Mouse (Mus musculus) CH12.LX (cell line): ENCODE measurements around the gene I0C0044D17Rik. TPM values are rescaled to one million over a fixed set of nuclear protein-coding genes. Genes with fewer than 3 reads are reported as not detected.

Source experiments
- DNase-seq: peaks from one replicate; pipeline ENCODE4 v3.0.0-alpha.2; 2013; ENCODE audit errors: extremely low read depth
- H3K27ac ChIP-seq: 2 replicates; pipeline ENCODE4 v1.5.1; 2012; ENCODE audit warnings: low read depth, mild to moderate bottlenecking, control low read depth, moderate library complexity; ENCODE audit not compliant: insufficient read depth
- H3K27me3 ChIP-seq: replicated peaks from 2 replicates; pipeline ENCODE3; 2012; ENCODE audit warnings: inconsistent platforms
- H3K36me3 ChIP-seq, 2 experiments: replicated peaks in 1 of 2; 2 replicates each; pipeline versions ENCODE3 to v1.6.1; 2012; ENCODE audit warnings: inconsistent platforms in 1 of 2, low read length in 1 of 2, mild to moderate bottlenecking in 1 of 2, mixed read lengths in 1 of 2, moderate library complexity in 1 of 2; ENCODE audit not compliant: control insufficient read depth in 1 of 2, insufficient read depth in 1 of 2
- H3K4me1 ChIP-seq, 2 experiments: 2 replicates each; pipeline ENCODE4 v1.6.1; 2012; ENCODE audit warnings: inconsistent platforms in 1 of 2, moderate library complexity in 1 of 2; ENCODE audit not compliant: insufficient read depth in 2 of 2, control insufficient read depth in 1 of 2
- H3K4me2 ChIP-seq: 2 replicates; pipeline ENCODE4 v1.6.1; 2012; ENCODE audit warnings: low read depth, mild to moderate bottlenecking, control low read depth; ENCODE audit not compliant: poor library complexity, insufficient read depth, severe bottlenecking
- H3K4me3 ChIP-seq, 3 experiments: fragments of 150-350 bp in 1 of 3; sonication (generic) in 1 of 3; replicated peaks in 1 of 3; 2 replicates each; pipeline versions ENCODE3 to v1.5.1; 2011 to 2012; ENCODE audit warnings: low read depth in 2 of 3, low read length in 2 of 3, mild to moderate bottlenecking in 2 of 3, moderate library complexity in 2 of 3, control low read depth in 1 of 3, improper control_type of control experiment in 1 of 3, inconsistent platforms in 1 of 3, mixed read lengths in 1 of 3; ENCODE audit not compliant: poor library complexity in 1 of 3
- H3K79me2 ChIP-seq: replicated peaks from 2 replicates; pipeline ENCODE4 v1.6.1; 2012; ENCODE audit warnings: mild to moderate bottlenecking, moderate library complexity; ENCODE audit not compliant: control insufficient read depth, poor library complexity, insufficient read depth, severe bottlenecking; ENCODE audit errors: extremely low read depth
- H3K9ac ChIP-seq: 2 replicates; pipeline ENCODE4 v1.6.1; 2012; ENCODE audit warnings: low read depth, mild to moderate bottlenecking, control low read depth, moderate library complexity; ENCODE audit not compliant: insufficient read depth
- H3K9me3 ChIP-seq: replicated peaks from 2 replicates; pipeline ENCODE3; 2012; ENCODE audit warnings: low read length, inconsistent platforms, mixed read lengths
- BHLHE40 ChIP-seq: IDR thresholded peaks from 2 replicates; pipeline ENCODE4 v1.6.1; 2011; ENCODE audit warnings: mild to moderate bottlenecking, low read depth, low read length, improper control_type of control experiment
- CHD2 ChIP-seq: IDR thresholded peaks from 2 replicates; pipeline ENCODE4 v1.6.1; 2011; ENCODE audit warnings: low read length, improper control_type of control experiment
- CTCF ChIP-seq, 2 experiments: IDR thresholded peaks in 1 of 2; conservative IDR thresholded peaks in 1 of 2; 2 replicates each; pipeline ENCODE4 v1.5.1; 2011 to 2012; ENCODE audit warnings: low read depth in 2 of 2, low read length in 2 of 2, improper control_type of control experiment in 1 of 2, inconsistent platforms in 1 of 2, mild to moderate bottlenecking in 1 of 2, moderate library complexity in 1 of 2
- E2F4 ChIP-seq: IDR thresholded peaks from 2 replicates; pipeline ENCODE4 v1.6.1; 2011; ENCODE audit warnings: low read depth, low read length, improper control_type of control experiment; ENCODE audit not compliant: insufficient replicate concordance
- EP300 ChIP-seq: IDR thresholded peaks from 2 replicates; pipeline ENCODE4 v1.6.1; 2011; ENCODE audit warnings: low read length, improper control_type of control experiment
- GABPA ChIP-seq: IDR thresholded peaks from 2 replicates; pipeline ENCODE4 v1.6.1; 2012; ENCODE audit warnings: low read depth, low read length, improper control_type of control experiment, inconsistent platforms; ENCODE audit not compliant: insufficient replicate concordance
- JUN ChIP-seq: IDR thresholded peaks from 2 replicates; pipeline ENCODE4 v1.6.1; 2011; ENCODE audit warnings: low read depth, mild to moderate bottlenecking, low read length, improper control_type of control experiment, moderate library complexity; ENCODE audit not compliant: insufficient read depth
- MAFK ChIP-seq: IDR thresholded peaks from 2 replicates; pipeline ENCODE4 v1.6.1; 2011; ENCODE audit warnings: low read length, improper control_type of control experiment; ENCODE audit not compliant: insufficient replicate concordance
- MAZ ChIP-seq: IDR thresholded peaks from 2 replicates; pipeline ENCODE4 v1.6.1; 2012; ENCODE audit warnings: low read depth, mild to moderate bottlenecking, inconsistent platforms, low read length, improper control_type of control experiment, moderate library complexity
- MEF2A ChIP-seq: IDR thresholded peaks from 2 replicates; pipeline ENCODE4 v1.6.1; 2014; ENCODE audit warnings: low read depth, mild to moderate bottlenecking, inconsistent platforms, low read length, improper control_type of control experiment, borderline replicate concordance
- MYC ChIP-seq: IDR thresholded peaks from 2 replicates; pipeline ENCODE4 v1.6.1; 2011; ENCODE audit warnings: low read depth, mild to moderate bottlenecking, improper control_type of control experiment, low read length
- NRF1 ChIP-seq: IDR thresholded peaks from 2 replicates; pipeline ENCODE4 v1.6.1; 2014; ENCODE audit warnings: low read depth, mild to moderate bottlenecking, inconsistent platforms, low read length, improper control_type of control experiment, moderate library complexity
- PAX5 ChIP-seq: IDR thresholded peaks from 2 replicates; pipeline ENCODE4 v1.6.1; 2012; ENCODE audit warnings: low read length, inconsistent platforms, mixed read lengths
- POLR2A ChIP-seq: IDR thresholded peaks from 2 replicates; pipeline ENCODE4 v1.6.1; 2011; ENCODE audit warnings: low read depth, mild to moderate bottlenecking, improper control_type of control experiment, low read length
- POLR2AphosphoS2 ChIP-seq: IDR thresholded peaks from 2 replicates; pipeline ENCODE4 v1.6.1; 2011; ENCODE audit warnings: low read depth, low read length, improper control_type of control experiment
- SIN3A ChIP-seq: IDR thresholded peaks from 2 replicates; pipeline ENCODE4 v1.6.1; 2012; ENCODE audit warnings: low read length, improper control_type of control experiment, inconsistent platforms
- SMC3 ChIP-seq: IDR thresholded peaks from 2 replicates; pipeline ENCODE4 v1.6.1; 2011; ENCODE audit warnings: low read depth, low read length, improper control_type of control experiment
- TBP ChIP-seq: conservative IDR thresholded peaks from 2 replicates; pipeline ENCODE4 v1.6.1; 2011; ENCODE audit warnings: low read depth, low read length, improper control_type of control experiment
- TCF12 ChIP-seq: IDR thresholded peaks from 2 replicates; pipeline ENCODE4 v1.6.1; 2014; ENCODE audit warnings: low read depth, mild to moderate bottlenecking, inconsistent platforms, low read length, improper control_type of control experiment
- UBTF ChIP-seq: IDR thresholded peaks from 2 replicates; pipeline ENCODE4 v1.6.1; 2012; ENCODE audit warnings: low read depth, mild to moderate bottlenecking, inconsistent platforms, low read length, improper control_type of control experiment, moderate library complexity
- dilution Hi-C: fragments of 300-500 bp; cut with MboI; formaldehyde crosslinking; loops from 2 replicates; pipeline ENCODE4 v1.14.3; 2020; ENCODE audit warnings: low sequenced_read_pairs; ENCODE audit not compliant: extremely low pct_unique_long_range_greater_than_20kb, extremely low pct_ligation_motif_present
- in situ Hi-C: fragments of 300-500 bp; cut with MboI; formaldehyde crosslinking; loops from 3 replicates; pipeline ENCODE4 v1.14.3; 2019; ENCODE audit warnings: low sequenced_read_pairs, low pct_ligation_motif_present, low pct_unique_long_range_greater_than_20kb, mixed read lengths
- polyA plus RNA-seq: library from polyadenylated mRNA; unstranded; fragments of >175 nt; gene quantifications from 2 replicates; pipeline ENCODE4 v1.2.1, GENCODE M21; 2012; ENCODE audit warnings: low read depth; ENCODE audit not compliant: insufficient read length
- total RNA-seq, 2 experiments: library from RNA; depleted of rRNA; stranded (reverse); fragments of 300-350 nt in 1 of 2; fragments of >200 nt in 1 of 2; gene quantifications; 2 replicates each; pipeline ENCODE4 v1.2.3; 2012 to 2014

I0C0044D17Rik gene
- total and polyA plus RNA-seq, 3 experiments: not detected

DNA sequence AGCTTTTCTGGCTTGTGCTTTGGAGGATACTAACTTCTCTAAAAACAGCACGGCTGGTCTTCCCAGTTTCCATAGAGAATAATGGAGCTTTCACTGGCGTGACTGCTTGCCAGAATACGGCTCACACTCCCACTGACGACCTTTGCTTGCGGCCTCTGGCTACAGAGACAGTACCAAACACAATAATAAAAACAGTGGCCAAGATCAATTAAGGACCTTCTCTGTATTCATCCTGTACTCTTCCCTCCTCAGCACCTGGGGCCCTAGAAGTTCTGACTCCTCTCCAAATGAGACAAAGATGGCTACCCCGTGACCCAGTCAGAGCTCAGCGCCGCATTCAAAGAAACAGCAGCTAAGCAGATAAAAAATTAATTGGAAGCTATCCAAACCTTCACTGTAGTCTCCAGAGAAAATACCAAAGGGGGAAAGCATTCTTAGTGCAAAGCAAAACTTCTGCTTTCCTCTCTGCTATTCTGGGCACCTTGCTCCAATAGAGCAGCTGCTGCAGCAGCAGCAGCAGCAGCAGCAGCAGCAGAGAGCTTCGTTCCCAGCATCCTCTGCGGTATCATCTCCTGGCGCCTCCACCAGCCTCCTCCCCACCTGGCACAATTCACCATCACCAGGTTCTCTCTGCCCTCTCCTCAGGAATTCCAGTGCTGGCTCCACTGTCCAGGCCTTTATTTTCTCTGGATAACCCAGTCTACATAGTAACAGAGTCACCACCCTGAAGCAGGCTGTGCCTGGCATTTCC lies 26.9 kb downstream of the I0C0044D17Rik start:
- Histone ChIP-seq H3K4me3 (no peak overlapping the region), H3K27ac (no peak overlapping the region), H3K27me3 (no peaks in the 10 kb centered on the region), H3K9ac (no peak overlapping the region), H3K9me3 (peaks cover 89% of the 10 kb centered on the region), H3K36me3 (no peaks in the 10 kb centered on the region), H3K4me1 (no peaks in the 10 kb centered on the region), H3K79me2 (no peaks in the 10 kb centered on the region), H3K4me2 (no peak overlapping the region)
- DNase-seq: no peak
- in situ Hi-C loops (no loop called here), dilution Hi-C loops (no loop called here)
- TF ChIP-seq TCF12 (no peak), MYC (no peak), PAX5 (no peak)

DNA sequence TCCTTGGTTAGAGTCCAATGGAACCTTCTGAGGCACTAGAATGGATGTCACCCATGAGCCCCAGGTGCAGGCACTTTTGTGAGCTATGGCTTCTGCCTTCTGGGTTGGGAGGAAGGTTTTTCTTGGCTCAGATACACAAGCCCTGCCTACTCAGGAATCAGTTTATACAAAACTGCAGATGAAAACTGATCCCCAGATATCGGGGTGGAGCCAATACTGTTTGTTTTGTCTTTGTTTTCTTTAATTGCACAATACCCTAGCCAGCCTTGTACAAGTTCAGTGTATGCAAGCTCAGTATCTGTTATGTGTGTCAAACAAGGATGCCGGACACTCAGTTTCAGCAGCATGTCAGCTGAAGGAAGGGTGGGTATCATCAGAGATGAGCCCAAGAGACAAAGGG lies 28.4 kb downstream of the I0C0044D17Rik start:
- no peaks in the 10 kb centered on the region for H3K79me2 ChIP-seq
- no peaks in the 10 kb centered on the region for H3K36me3 ChIP-seq
- H3K27me3 ChIP-seq: no peaks in the 10 kb centered on the region
- H3K4me2 ChIP-seq: no peak overlapping the region
- peaks cover 85% of the 10 kb centered on the region for H3K9me3 ChIP-seq
- no peak for DNase-seq
- no peak overlapping the region for H3K9ac ChIP-seq
- no peaks in the 10 kb centered on the region for H3K4me1 ChIP-seq
- in situ Hi-C loops (no loop called here), dilution Hi-C loops (no loop called here)
- no peak for TF ChIP-seq MAFK
- TF ChIP-seq POLR2AphosphoS2: no peak
- no peak for TF ChIP-seq JUN
- no peak for TF ChIP-seq SMC3
- TF ChIP-seq EP300: no peak
- TF ChIP-seq CHD2: no peak
- no peak for TF ChIP-seq UBTF
- no peak for TF ChIP-seq NRF1
- no peak for TF ChIP-seq MEF2A
- TF ChIP-seq CTCF (conservative IDR thresholded peaks at IDR 0.05 in 1 of 2, IDR thresholded peaks at IDR 0.05 in 1 of 2; ENCODE audit: low read depth in 2 of 2, low read length in 2 of 2): no peak
- no peak overlapping the region for H3K4me3 ChIP-seq
- no peak overlapping the region for H3K27ac ChIP-seq

DNA sequence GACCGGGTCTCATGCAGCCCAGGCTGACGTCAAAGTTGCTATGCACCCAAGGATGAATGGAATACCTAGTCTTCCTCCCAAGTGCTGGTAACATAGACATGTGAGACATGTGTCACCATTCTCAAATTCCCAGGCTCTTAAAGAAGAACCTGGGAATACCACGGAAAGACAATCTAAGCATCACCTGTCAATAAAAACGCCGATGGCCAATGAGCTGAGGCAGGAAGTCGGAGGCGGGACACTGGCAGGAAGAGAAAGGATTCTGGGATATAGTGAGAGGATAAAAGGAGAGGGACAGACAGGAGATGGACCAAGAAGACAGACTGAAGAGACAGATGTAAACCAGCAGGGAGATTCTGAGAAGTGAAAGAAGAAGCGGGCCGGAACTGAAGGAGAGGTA lies 30.2 kb downstream of the I0C0044D17Rik start:
- no peaks in the 10 kb centered on the region for H3K79me2 ChIP-seq
- no peak for TF ChIP-seq MAZ
- no peak for TF ChIP-seq E2F4
- TF ChIP-seq POLR2AphosphoS2: no peak
- no peak for TF ChIP-seq SIN3A
- no peak for TF ChIP-seq UBTF
- no peak for TF ChIP-seq BHLHE40
- no peak for TF ChIP-seq TBP
- no peak for TF ChIP-seq GABPA
- no peak for TF ChIP-seq POLR2A
- no peak for TF ChIP-seq MEF2A
- in situ Hi-C loops (no loop called here), dilution Hi-C loops (no loop called here)
- no peak for DNase-seq
- no peak overlapping the region for H3K9ac ChIP-seq
- no peak overlapping the region for H3K4me3 ChIP-seq
- H3K36me3 ChIP-seq: no peaks in the 10 kb centered on the region
- H3K4me2 ChIP-seq: no peak overlapping the region
- H3K27me3 ChIP-seq: no peaks in the 10 kb centered on the region
- H3K27ac ChIP-seq: no peak overlapping the region
- peaks cover 85% of the 10 kb centered on the region for H3K9me3 ChIP-seq
- no peaks in the 10 kb centered on the region for H3K4me1 ChIP-seq
